Mouse (Mus musculus): Measurements from ENCODE around the gene Rab6a. TPM values are rescaled to one million over a fixed set of nuclear protein-coding genes. Genes with fewer than 3 reads are reported as not detected.
A peak's percentile ranks its signal among the peaks of the same experiment; 100 is the strongest.

Rab6a gene
- total and polyA plus RNA-seq, 2 experiments, result 13.5 to 30.4 TPM

DNA sequence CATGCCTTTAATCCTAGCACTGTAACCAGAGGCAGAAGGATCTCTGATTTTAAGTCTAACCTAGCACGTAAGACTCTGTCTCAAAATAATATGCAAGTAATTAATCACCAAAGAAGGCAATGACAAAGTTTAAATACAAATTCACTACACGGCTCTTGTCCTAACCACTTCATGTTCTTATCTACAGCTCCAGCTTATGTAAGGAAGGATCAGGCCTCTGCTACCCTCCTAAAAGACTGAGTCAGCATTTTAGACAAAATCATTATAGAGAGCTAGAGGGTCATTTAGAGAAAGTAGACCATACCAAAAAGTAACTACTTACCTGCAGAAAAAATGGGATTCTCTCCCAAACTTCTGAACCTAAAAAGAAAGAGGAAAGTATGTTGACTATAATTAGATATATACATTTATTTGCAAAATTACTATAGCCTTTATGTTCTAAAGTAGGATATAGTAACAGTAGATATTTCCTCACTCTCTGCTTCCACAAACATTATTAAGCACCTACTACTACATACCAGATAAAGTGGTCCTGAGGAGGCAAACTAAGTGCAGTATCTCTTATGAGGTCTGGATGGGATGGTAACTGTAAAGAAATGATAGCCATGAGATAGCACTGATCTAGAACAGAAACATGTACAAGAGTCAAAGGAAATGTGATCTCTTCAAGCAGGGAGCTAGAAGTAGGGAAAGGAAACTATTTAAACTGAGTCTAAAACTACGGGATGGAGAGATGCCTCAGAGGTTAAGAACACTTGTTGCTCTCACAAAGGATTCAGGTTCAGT lies 36.1 kb upstream of the Rab6a start:
- WGBS, result 91% methylated on average over 3 of the region's 3 CpGs
- Histone ChIP-seq H3K79me2 (ENCODE audit: control insufficient read depth, insufficient read depth, low read length) (no peaks in the 10 kb centered on the region; the same call in 1 of the 2 replicates), H3K4me1 (ENCODE audit: control insufficient read depth, insufficient read depth, low read length) (no peaks in the 10 kb centered on the region), H3K27me3 (ENCODE audit: control insufficient read depth, insufficient read depth, low read length) (no peaks in the 10 kb centered on the region), H3K4me3 (ENCODE audit: insufficient read depth, low read depth, low read length) (no peak overlapping the region), H3K36me3 (ENCODE audit: control insufficient read depth, insufficient read depth, low read length) (peaks cover 2% of the 10 kb centered on the region; the same call in 1 of the 2 replicates), H3K9ac (ENCODE audit: low read depth, low read length) (no peak overlapping the region), H3K27ac (replicated peaks; ENCODE audit: insufficient read depth, low read depth, low read length) (no peak overlapping the region)
- no peak for TF ChIP-seq POLR2A (IDR thresholded peaks at IDR 0.05; ENCODE audit: extremely low read depth, insufficient read depth, low read length)
- TF ChIP-seq CTCF (IDR thresholded peaks at IDR 0.05; ENCODE audit: low read depth, low read length), result no peak
- DNase-seq (ENCODE audit: extremely low read depth, low read depth, low spot score), result no peak

DNA sequence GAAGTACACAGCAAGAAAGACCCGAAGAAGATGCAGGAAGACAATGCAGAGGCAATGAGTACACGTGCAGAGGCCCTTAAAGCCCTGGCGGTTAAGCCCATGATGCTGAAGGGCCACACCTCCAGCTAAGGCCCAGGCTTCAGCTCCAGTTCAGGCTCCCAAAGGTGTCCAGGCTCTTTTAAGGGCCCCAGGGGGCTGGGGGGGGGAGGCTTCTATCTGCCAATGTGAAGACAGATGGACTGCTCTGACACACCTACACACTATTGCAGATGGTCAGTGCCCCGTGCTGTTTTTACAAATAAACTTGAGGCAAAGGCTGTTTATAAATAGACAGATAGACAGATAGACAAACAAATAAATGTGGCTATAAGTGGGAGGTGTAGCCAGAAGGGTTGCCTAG lies 35.1 kb upstream of the Rab6a start:
- Histone ChIP-seq H3K4me1 (ENCODE audit: control insufficient read depth, insufficient read depth, low read length) (no peaks in the 10 kb centered on the region), H3K4me3 (ENCODE audit: insufficient read depth, low read depth, low read length) (no peak overlapping the region), H3K36me3 (ENCODE audit: control insufficient read depth, insufficient read depth, low read length) (peaks cover 2% of the 10 kb centered on the region; the same call in 1 of the 2 replicates), H3K27ac (replicated peaks; ENCODE audit: insufficient read depth, low read depth, low read length) (no peak overlapping the region), H3K27me3 (ENCODE audit: control insufficient read depth, insufficient read depth, low read length) (no peaks in the 10 kb centered on the region), H3K79me2 (ENCODE audit: control insufficient read depth, insufficient read depth, low read length) (no peaks in the 10 kb centered on the region; the same call in 1 of the 2 replicates), H3K9ac (ENCODE audit: low read depth, low read length) (no peak overlapping the region)
- TF ChIP-seq CTCF (IDR thresholded peaks at IDR 0.05; ENCODE audit: low read depth, low read length) (no peak), POLR2A (IDR thresholded peaks at IDR 0.05; ENCODE audit: extremely low read depth, insufficient read depth, low read length) (no peak)
- 81% methylated on average over 4 of the region's 4 CpGs for WGBS
- DNase-seq (ENCODE audit: extremely low read depth, low read depth, low spot score), result no peak

DNA sequence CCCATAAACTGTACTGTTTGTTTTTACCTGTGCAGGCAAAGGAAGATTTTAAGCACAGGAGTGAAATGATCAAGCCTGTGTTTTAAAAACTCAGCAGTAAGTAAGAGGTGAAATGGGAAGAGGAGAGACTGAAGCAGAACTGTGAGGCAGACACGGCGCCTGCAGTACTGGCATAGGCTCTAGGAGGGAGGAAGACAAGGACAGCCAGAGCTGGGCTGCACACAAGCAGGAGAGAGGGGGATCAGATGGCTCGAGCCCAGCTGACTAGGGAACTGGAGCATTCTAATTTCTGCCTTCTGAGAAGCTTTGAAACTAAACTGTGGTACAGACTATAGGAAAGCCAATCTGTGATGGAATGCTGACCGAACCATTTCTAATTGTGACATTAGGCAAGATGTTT lies 34.5 kb upstream of the Rab6a start:
- no peak for DNase-seq (ENCODE audit: extremely low read depth, low read depth, low spot score)
- H3K9ac ChIP-seq (ENCODE audit: low read depth, low read length), result no peak overlapping the region
- no peak overlapping the region for H3K4me3 ChIP-seq (ENCODE audit: insufficient read depth, low read depth, low read length)
- no peaks in the 10 kb centered on the region; the same call in 1 of the 2 replicates for H3K79me2 ChIP-seq (ENCODE audit: control insufficient read depth, insufficient read depth, low read length)
- no peak overlapping the region for H3K27ac ChIP-seq (replicated peaks; ENCODE audit: insufficient read depth, low read depth, low read length)
- H3K4me1 ChIP-seq (ENCODE audit: control insufficient read depth, insufficient read depth, low read length), result no peaks in the 10 kb centered on the region
- no peak for TF ChIP-seq POLR2A (IDR thresholded peaks at IDR 0.05; ENCODE audit: extremely low read depth, insufficient read depth, low read length)
- no peak for TF ChIP-seq CTCF (IDR thresholded peaks at IDR 0.05; ENCODE audit: low read depth, low read length)
- H3K36me3 ChIP-seq (ENCODE audit: control insufficient read depth, insufficient read depth, low read length), result peaks cover 2% of the 10 kb centered on the region; the same call in 1 of the 2 replicates
- 93% methylated on average over 4 of the region's 4 CpGs for WGBS
- no peaks in the 10 kb centered on the region for H3K27me3 ChIP-seq (ENCODE audit: control insufficient read depth, insufficient read depth, low read length)

DNA sequence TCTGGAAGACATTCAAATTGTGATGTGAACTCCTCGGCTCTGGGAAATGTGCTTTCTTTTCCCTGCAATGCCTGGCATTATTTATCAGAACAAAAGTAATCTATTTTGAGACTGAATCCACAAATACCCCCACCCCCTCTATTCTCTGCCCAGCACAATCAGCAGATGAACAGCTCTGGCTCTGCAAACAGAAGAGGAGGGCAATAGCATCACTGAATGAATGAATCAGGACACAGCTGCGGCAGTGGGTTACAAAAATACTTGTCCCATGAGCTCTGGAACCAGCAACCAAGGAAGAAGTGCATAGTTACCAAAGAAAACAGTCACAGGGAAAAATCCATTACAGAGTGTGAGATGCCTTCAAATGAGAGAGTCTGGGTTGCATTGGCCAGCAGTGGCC lies 28.4 kb upstream of the Rab6a start:
- Histone ChIP-seq H3K4me1 (ENCODE audit: control insufficient read depth, insufficient read depth, low read length) (peaks cover 1% of the 10 kb centered on the region; the same call in 1 of the 2 replicates), H3K27ac (replicated peaks; ENCODE audit: insufficient read depth, low read depth, low read length) (no peak overlapping the region), H3K4me3 (ENCODE audit: insufficient read depth, low read depth, low read length) (no peak overlapping the region), H3K79me2 (ENCODE audit: control insufficient read depth, insufficient read depth, low read length) (no peaks in the 10 kb centered on the region; the same call in 1 of the 2 replicates), H3K36me3 (ENCODE audit: control insufficient read depth, insufficient read depth, low read length) (no peaks in the 10 kb centered on the region), H3K27me3 (ENCODE audit: control insufficient read depth, insufficient read depth, low read length) (no peaks in the 10 kb centered on the region), H3K9ac (ENCODE audit: low read depth, low read length) (no peak overlapping the region)
- DNase-seq (ENCODE audit: extremely low read depth, low read depth, low spot score), result no peak
- TF ChIP-seq POLR2A (IDR thresholded peaks at IDR 0.05; ENCODE audit: extremely low read depth, insufficient read depth, low read length) (no peak), CTCF (IDR thresholded peaks at IDR 0.05; ENCODE audit: low read depth, low read length) (no peak)
- 74% methylated on average over 2 of the region's 2 CpGs for WGBS

DNA sequence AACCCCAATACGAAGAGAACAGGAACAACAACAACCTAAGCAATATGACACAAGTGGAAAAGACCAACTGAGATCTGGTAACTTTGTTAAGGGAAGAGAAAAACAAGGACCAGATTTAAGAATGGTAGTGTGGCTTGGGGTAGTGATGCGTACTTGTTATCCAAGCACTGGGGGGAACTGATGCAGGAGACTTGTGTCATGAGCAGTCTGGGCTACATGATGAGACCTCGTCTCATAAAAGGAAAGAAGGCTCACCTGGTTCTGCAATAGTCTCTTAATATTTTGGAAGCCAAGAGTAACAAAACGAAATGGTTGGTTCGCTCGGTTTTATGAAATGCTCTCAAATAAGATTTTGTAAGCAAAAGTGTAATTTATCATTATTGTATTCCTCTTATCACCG lies 25.0 kb upstream of the Rab6a start:
- TF ChIP-seq CTCF (IDR thresholded peaks at IDR 0.05; ENCODE audit: low read depth, low read length), result no peak
- TF ChIP-seq POLR2A (IDR thresholded peaks at IDR 0.05; ENCODE audit: extremely low read depth, insufficient read depth, low read length), result no peak
- Histone ChIP-seq H3K36me3 (ENCODE audit: control insufficient read depth, insufficient read depth, low read length) (no peaks in the 10 kb centered on the region), H3K27me3 (ENCODE audit: control insufficient read depth, insufficient read depth, low read length) (no peaks in the 10 kb centered on the region), H3K4me1 (ENCODE audit: control insufficient read depth, insufficient read depth, low read length) (peaks cover 1% of the 10 kb centered on the region; the same call in 1 of the 2 replicates), H3K4me3 (ENCODE audit: insufficient read depth, low read depth, low read length) (peak overlapping the region; percentile 60; the same call in 1 of the 2 replicates), H3K79me2 (ENCODE audit: control insufficient read depth, insufficient read depth, low read length) (no peaks in the 10 kb centered on the region; the same call in 1 of the 2 replicates), H3K9ac (ENCODE audit: low read depth, low read length) (no peak overlapping the region), H3K27ac (replicated peaks; ENCODE audit: insufficient read depth, low read depth, low read length) (no peak overlapping the region)
- no peak for DNase-seq (ENCODE audit: extremely low read depth, low read depth, low spot score)
- WGBS, result 39% methylated on average over 7 of the region's 7 CpGs

All from liver, adult 2 months (tissue).